Mouse (Mus musculus): Measurements from ENCODE around the gene Dcaf1. TPM values are rescaled to one million over a fixed set of nuclear protein-coding genes. Genes with fewer than 3 reads are reported as not detected.

The Dcaf1 gene
- total RNA-seq, 2 experiments from 2014 or later, result 18.4 to 19.5 TPM

DNA sequence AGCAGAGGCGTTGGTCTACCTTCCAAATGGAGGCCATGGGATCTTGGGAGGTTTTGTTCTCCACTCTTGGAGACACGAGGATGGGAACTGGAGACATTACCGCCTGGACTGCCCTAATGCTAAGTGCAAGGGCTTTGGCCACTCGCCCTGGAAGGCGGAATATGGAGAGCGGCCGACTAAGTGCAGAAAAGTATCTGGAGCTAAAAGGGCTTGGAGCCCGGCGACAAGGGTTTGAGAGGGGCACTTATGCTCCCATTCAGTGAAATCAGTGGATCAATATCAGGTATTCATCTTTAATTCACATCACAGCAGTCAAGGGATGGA lies 70.8 kb downstream of the Dcaf1 start:
- no peak for TF ChIP-seq CTCF (IDR thresholded peaks at IDR 0.05)
- intact Hi-C loops (cut with DNase I), result loop anchor here (5.0 kb wide), 1 partner anchor 445 kb away; the partner anchor contains the start of gene Hemk1
- Histone ChIP-seq H3K27ac (peak overlapping the region; percentile 99), H3K4me3 (peak overlapping the region; percentile 94)
- DNase-seq, result no peak

DNA sequence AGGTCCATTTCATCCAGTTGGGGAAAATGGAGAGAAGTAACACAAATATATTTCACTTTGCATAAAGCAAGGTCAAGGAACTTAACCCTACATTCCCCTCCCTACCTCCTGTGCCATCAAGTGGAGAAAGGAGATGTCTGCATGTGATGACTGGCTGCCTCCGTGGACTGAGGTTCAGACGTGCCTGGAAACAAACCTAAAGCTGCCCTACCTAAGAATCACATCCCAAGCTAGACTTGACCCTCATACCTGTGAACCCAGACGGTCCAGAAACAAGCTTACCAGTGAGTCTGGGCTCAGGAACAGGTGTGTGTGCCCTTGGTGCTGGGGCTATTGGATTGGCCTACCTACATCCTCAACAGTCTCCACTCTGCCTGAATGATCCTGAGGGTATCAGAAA lies 71.7 kb downstream of the Dcaf1 start:
- H3K4me3 ChIP-seq, result peak overlapping the region; percentile 94
- H3K27ac ChIP-seq, result peak overlapping the region; percentile 99; the same call in 1 of the 2 replicates
- TF ChIP-seq CTCF (IDR thresholded peaks at IDR 0.05), result no peak
- no peak for DNase-seq
- intact Hi-C loops (cut with DNase I), result loop anchor here (5.0 kb wide), 1 partner anchor 444 kb away; the partner anchor contains the start of gene Hemk1

DNA sequence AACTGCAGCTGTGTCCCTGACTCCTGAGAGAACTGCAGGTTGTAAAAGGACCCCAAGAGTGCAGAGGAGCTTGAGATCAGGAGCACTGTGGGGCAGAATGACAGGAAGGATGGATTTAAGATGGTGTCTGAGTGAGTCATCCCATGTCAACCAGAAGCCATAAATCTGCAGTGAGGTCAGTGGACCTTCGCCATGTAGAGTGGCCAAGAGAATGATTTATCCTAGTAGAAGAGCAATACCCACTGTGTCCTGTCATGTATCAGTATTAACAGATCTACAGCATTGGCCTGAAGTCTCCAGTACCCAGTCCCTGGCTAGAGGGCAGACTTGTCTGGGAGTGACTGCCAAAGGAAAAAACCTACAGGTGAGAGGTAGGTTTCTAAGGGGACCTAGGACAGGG lies 77.2 kb downstream of the Dcaf1 start:
- intact Hi-C loops (cut with DNase I), result no loop called here
- TF ChIP-seq CTCF (IDR thresholded peaks at IDR 0.05), result no peak
- DNase-seq, result no peak
- no peak overlapping the region for H3K4me3 ChIP-seq
- H3K27ac ChIP-seq, result no peak overlapping the region

DNA sequence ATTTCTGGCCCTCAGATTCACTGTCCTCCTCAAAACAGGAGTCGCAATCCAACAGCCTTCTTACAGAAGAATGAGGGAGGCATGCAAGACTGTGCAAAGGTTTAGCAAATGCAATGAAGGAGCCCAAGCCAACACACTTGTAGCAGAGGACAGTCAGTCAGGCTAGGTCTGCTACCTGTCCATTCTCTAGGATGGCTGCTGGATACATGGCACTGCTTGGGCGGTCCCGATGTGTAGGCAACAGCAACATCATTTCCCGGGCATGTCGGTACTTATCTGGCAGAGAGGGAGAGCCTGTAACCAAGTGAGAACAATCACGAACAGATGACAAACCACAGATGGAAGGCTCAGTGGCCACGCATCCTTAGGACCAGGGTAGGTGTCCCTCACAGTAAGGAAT lies 79.9 kb downstream of the Dcaf1 start:
- Histone ChIP-seq H3K4me3 (no peak overlapping the region), H3K27ac (no peak overlapping the region)
- TF ChIP-seq CTCF (IDR thresholded peaks at IDR 0.05), result no peak
- no peak for DNase-seq
- intact Hi-C loops (cut with DNase I), result loop anchor here (10.0 kb wide), 1 partner anchor 263 kb away; no protein-coding TSS in a partner anchor

DNA sequence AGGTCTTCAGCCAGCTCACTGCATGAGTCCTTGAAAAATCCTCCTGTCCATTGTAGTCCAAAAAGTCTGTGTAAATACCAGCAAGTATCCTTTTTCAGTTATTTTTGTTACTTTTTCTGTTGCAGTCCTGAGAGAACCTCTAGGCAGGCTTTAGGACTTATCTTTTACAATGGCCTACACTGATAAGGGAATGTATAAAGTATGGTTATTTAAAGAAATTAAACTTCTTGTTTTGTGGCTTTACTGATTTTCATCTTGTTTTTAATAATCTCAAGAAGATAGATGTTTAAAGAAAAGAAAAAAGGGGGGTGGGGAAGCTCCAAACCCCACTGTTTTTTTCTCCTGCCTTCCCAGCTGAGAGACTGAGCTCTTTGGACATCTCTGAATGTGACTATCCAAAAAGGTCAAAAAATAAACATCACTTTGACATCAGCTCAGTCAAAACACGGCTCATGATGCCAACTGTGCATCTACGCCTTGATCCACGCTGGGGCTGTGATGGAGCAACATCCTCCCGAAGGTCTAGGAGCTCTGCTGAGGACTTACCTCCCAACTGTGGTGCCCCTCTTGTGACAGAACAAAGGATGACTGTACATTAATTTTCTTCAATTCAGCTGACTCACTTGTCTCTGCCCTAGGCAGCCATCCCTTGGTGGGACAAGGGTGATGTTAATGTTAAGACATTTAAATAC lies 81.6 kb downstream of the Dcaf1 start:
- Histone ChIP-seq H3K4me3 (no peak overlapping the region), H3K27ac (no peak overlapping the region)
- TF ChIP-seq CTCF (IDR thresholded peaks at IDR 0.05), result no peak
- intact Hi-C loops (cut with DNase I), result loop anchor here (2.0 to 10.0 kb wide), 2 partner anchors 262 to 388 kb away; no protein-coding TSS in a partner anchor
- DNase-seq, result no peak

DNA sequence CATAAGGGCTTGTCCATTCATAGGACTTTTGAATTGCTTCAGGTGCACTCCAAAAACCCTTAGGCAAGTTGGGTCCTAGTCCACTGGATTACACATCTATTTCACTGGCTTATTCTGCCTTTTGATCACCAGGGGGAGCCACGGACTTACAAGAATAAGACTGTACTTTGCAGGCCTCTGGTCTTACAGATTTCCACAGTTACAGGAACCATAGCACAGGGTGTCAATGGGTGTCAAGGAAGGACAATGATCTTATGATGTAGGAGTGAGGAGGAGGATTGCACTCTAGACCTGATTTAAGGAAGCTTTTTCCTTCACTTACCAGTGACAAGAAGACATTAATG lies 82.1 kb downstream of the Dcaf1 start:
- Histone ChIP-seq H3K27ac (no peak overlapping the region), H3K4me3 (no peak overlapping the region)
- intact Hi-C loops (cut with DNase I), result loop anchor here (2.0 to 10.0 kb wide), 2 partner anchors 261 to 387 kb away; no protein-coding TSS in a partner anchor
- peak; percentile 63 for TF ChIP-seq CTCF (IDR thresholded peaks at IDR 0.05)
- no peak for DNase-seq

DNA sequence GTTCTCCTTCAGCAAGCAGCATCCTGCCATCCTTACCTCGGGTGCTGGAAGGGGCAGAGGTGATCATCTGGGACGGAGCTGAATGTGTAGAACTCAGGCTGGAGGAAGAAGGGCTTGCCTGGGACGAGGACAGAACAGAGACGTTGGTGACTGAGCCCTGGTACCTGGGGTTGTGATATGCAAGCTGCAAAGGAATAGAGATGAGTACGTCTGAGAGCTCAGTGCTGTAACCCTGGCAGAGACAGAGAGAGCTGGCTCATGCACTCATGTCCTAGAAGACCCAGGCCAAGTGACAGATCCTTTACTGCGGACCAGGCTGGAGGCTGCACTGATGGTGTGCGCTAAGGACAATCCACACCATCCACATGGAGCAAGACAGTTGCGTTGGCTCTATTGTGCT lies 84.9 kb downstream of the Dcaf1 start:
- Histone ChIP-seq H3K27ac (no peak overlapping the region), H3K4me3 (no peak overlapping the region)
- DNase-seq, result no peak
- no peak for TF ChIP-seq CTCF (IDR thresholded peaks at IDR 0.05)
- intact Hi-C loops (cut with DNase I), result loop anchor here (10.0 kb wide), 1 partner anchor 258 kb away; no protein-coding TSS in a partner anchor

DNA sequence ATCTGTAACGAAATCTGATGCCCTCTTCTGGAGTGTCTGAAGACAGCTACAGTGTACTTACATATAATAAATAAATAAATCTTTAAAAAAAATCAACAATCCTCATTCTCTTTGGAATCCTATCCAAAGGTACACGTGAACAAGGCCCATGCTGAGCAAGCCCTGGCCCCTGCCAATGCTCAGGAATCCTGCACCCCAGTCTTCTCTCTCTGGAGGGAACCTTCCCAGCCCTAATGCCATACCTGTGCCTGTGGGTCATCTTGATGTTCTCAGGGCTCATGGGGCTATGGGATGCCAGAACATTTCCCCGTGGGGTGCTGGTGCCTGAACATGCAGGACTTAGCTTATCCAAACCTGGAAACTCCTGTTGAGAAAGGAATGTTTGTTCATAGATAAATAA lies 86.5 kb downstream of the Dcaf1 start:
- intact Hi-C loops (cut with DNase I), result loop anchor here (10.0 kb wide), 1 partner anchor 257 kb away; no protein-coding TSS in a partner anchor
- DNase-seq, result no peak
- Histone ChIP-seq H3K27ac (no peak overlapping the region), H3K4me3 (no peak overlapping the region)
- TF ChIP-seq CTCF (IDR thresholded peaks at IDR 0.05), result no peak

DNA sequence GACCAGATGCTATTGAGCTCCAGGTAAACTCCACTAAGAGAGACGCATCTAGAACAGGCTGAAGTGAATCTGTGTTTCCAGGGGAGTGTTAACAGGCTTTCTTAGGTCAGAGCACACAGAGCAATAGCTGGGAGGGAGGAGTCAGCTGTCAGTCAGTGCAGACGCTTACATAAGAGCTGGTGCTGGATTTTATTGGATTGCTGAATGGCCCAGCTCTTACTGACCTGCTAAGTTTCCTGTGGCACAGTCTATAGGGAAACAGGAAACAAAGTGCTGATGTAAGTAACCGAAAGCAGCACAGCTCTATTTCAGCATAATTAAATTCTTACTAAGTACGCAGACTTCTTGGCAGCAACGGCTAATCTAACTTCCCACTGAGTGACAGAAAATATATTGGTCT lies 87.0 kb downstream of the Dcaf1 start:
- DNase-seq, result no peak
- no peak overlapping the region for H3K27ac ChIP-seq
- H3K4me3 ChIP-seq, result no peak overlapping the region
- no peak for TF ChIP-seq CTCF (IDR thresholded peaks at IDR 0.05)
- intact Hi-C loops (cut with DNase I), result loop anchor here (10.0 kb wide), 1 partner anchor 256 kb away; no protein-coding TSS in a partner anchor

DNA sequence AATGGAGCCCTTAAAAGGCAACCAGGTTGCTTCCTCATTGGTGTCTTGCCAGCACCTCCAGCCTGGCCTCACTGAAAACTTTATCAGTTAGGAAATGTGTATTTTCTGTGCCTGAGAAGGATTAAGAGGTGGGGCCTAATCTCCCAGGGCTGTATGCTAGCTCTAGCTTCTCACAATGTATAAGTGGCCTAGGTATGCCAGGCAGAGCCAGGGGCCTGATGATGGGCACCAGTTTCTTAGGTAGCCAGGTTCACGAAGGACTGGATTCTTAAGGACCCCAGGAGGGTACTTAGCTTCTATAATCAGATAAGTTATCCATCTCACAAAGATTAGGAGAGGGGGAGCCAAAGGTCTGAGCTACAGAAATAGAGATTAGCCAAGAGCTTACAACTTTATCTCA lies 90.0 kb downstream of the Dcaf1 start:
- no peak for TF ChIP-seq CTCF (IDR thresholded peaks at IDR 0.05)
- Histone ChIP-seq H3K4me3 (no peak overlapping the region), H3K27ac (no peak overlapping the region)
- no peak for DNase-seq
- intact Hi-C loops (cut with DNase I), result no loop called here

DNA sequence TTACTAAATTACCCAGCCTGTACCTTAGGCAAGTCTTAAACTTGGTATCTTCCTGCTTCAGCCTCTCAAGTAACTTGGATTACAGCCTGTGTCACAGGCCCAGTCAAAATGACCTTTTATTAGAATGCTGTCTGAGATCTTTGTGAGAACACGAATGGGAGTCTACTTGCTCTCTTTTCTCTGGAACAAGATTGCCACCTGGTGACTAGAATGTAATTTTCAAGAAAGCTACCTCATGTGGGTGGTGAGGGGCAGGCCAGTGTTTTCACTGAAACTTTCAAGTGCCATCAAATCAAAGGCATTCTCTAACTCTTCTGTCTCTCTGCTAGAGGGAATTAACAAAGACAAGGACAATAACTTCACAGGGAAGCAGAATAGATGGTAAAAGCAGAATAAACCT lies 92.1 kb downstream of the Dcaf1 start:
- peak; percentile 26; the same call in 1 of the 2 replicates for TF ChIP-seq CTCF (IDR thresholded peaks at IDR 0.05)
- Histone ChIP-seq H3K27ac (no peak overlapping the region), H3K4me3 (no peak overlapping the region)
- DNase-seq, result no peak
- intact Hi-C loops (cut with DNase I), result no loop called here

DNA sequence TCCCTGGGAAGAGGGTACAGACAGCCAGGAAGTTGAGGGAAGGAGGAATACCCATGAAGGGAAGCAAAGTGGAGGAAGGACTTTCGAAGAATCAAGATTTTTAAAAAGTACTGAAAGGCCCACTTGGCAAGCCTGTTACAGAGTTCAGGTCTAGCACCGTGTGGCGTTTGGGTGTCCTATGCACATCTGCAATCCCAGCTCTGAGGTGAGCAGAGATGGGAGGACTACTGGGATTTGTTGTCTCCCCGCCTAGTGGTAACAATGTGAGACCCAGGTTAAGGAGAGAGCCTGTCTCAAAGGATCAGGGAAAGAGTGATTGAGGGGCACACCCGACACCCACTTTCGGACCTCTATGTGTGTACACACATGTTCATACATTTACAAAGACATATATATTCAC lies 93.2 kb downstream of the Dcaf1 start:
- H3K27ac ChIP-seq, result no peak overlapping the region
- no peak for DNase-seq
- H3K4me3 ChIP-seq, result no peak overlapping the region
- intact Hi-C loops (cut with DNase I), result no loop called here
- no peak for TF ChIP-seq CTCF (IDR thresholded peaks at IDR 0.05)

Other genes starting within 250 kb of the Dcaf1 start
- gene Iqcf6, start 195.3 kb upstream of the Dcaf1 start, total RNA-seq (2021), result not detected
- not detected for gene Grm2, start 165.8 kb upstream of the Dcaf1 start, total RNA-seq (2021)
- 10 to 100 TPM; 31.7 to 32.6 TPM for gene Tex264, start 135.9 kb upstream of the Dcaf1 start, total RNA-seq (2021)
- 1 to 10 TPM; 6.4 to 6.9 TPM for gene Rad54l2, start 32.7 kb upstream of the Dcaf1 start, total RNA-seq (2021)
- gene Rbm15b, start 65.6 kb downstream of the Dcaf1 start, total RNA-seq (2021), result 1 to 10 TPM; 5.9 to 7.5 TPM
- gene Manf, start 70.1 kb downstream of the Dcaf1 start, total RNA-seq (2021), result 10 to 100 TPM; 42.1 to 58.2 TPM

All from gastrocnemius, adult 2 months (tissue).